25 mouse cellular contexts compared by ENCODE assay signal in genomic region chr12:35712671-35713070, GRCm38 (mm10).
DNase-seq lines count a peak whose midpoint lies in the region; ATAC-seq lines count a peak whose summit lies in the region.
"Had no signal": no experiment of that assay in that cellular context is flagged by ENCODE, and none has a peak within 500 bp of the region (broad histone marks: within the 10 kb centered on the region; RNA-seq: fewer than 3 reads in every experiment).

No protein-coding gene starts in this region.

- ATAC-seq in CD4-positive, CD25-positive, alpha-beta regulatory T cell, adult 4 months: peak; percentile 62
- peak; percentile 63 for ATAC-seq in stomach, embryonic 14.5 days (ENCODE audit: insufficient number of reproducible peaks, insufficient read depth, low FRiP score, low read depth)
- no peak for ATAC-seq in erythroid progenitor cell, adult 5-6 weeks (replicated peaks; ENCODE audit: low FRiP score, poor library complexity, severe bottlenecking)
- ATAC-seq: forebrain, postnatal 0 days; hindbrain, embryonic 16.5 days had no signal

- no peak overlapping the region for H3K9ac ChIP-seq in stomach, embryonic 14.5 days (replicated peaks; ENCODE audit: low read depth, low read length)
- H3K9ac ChIP-seq: forebrain, postnatal 0 days; liver, embryonic 13.5 days; lung, embryonic 14.5 days; neural tube, embryonic 12.5 days had no signal

- no peaks in the 10 kb centered on the region for H3K9me3 ChIP-seq in stomach, embryonic 14.5 days (ENCODE audit: control insufficient read depth, low read depth, low read length)
- H3K9me3 ChIP-seq: embryonic facial prominence, embryonic 10.5 days; hindbrain, embryonic 10.5 days; liver, embryonic 13.5 days; neural tube, embryonic 12.5 days had no signal

- no peak overlapping the region for H3K4me3 ChIP-seq in stomach, embryonic 14.5 days (ENCODE audit: low read depth, low read length)
- H3K4me3 ChIP-seq: embryonic facial prominence, embryonic 10.5 days; hindbrain, embryonic 10.5 days; left cerebral cortex, adult 2 months; liver, embryonic 13.5 days; neural tube, embryonic 12.5 days had no signal

- no peak overlapping the region for H3K27ac ChIP-seq in stomach, embryonic 14.5 days (ENCODE audit: low read length)
- H3K27ac ChIP-seq: embryonic facial prominence, embryonic 10.5 days; hindbrain, embryonic 10.5 days; left cerebral cortex, adult 2 months; liver, embryonic 13.5 days; neural tube, embryonic 12.5 days had no signal

- no peaks in the 10 kb centered on the region for H3K36me3 ChIP-seq in stomach, embryonic 14.5 days (ENCODE audit: control insufficient read depth, insufficient read depth, low read length)
- H3K36me3 ChIP-seq: embryonic facial prominence, embryonic 10.5 days; hindbrain, embryonic 10.5 days; liver, embryonic 13.5 days; neural tube, embryonic 12.5 days had no signal

- H3K4me1 ChIP-seq in stomach, embryonic 14.5 days (ENCODE audit: control insufficient read depth, insufficient read depth, low read length): no peaks in the 10 kb centered on the region
- H3K4me1 ChIP-seq: embryonic facial prominence, embryonic 10.5 days; hindbrain, embryonic 10.5 days; liver, embryonic 13.5 days; neural tube, embryonic 12.5 days had no signal

- H3K4me2 ChIP-seq in stomach, embryonic 14.5 days (replicated peaks; ENCODE audit: low read depth, low read length): no peak overlapping the region
- H3K4me2 ChIP-seq: liver, embryonic 13.5 days; lung, embryonic 14.5 days; neural tube, embryonic 12.5 days had no signal

- H3K27me3 ChIP-seq in stomach, embryonic 14.5 days (ENCODE audit: control insufficient read depth, insufficient read depth, low read length): no peaks in the 10 kb centered on the region
- H3K27me3 ChIP-seq: liver, embryonic 13.5 days; neural tube, embryonic 12.5 days had no signal

- WGBS in stomach, embryonic 14.5 days: 63% methylated on average over 4 of the region's 4 CpGs

- DNase-seq in lung, postnatal 25 days (ENCODE audit: low spot score): peak; percentile 14
- no peak for DNase-seq in lung, postnatal 14 days
- DNase-seq in fat pad, adult 2 months (ENCODE audit: extremely low read depth, low read depth, low spot score): peak; percentile 40
- DNase-seq in thymus, postnatal 14 days: no peak
- no peak for DNase-seq in yolk sac, embryonic 10.5 days (ENCODE audit: low spot score)
- DNase-seq: adrenal gland, adult 2 months; cerebellum, adult 11-12 months; cerebellum, postnatal 10 days; forebrain, postnatal 0 days; gastrocnemius, postnatal 25 days; kidney, adult 18-20 months; kidney, postnatal 4 days; layer of hippocampus, adult 9-11 months; liver, embryonic 13.5 days; lung, embryonic 14.5 days; midbrain, embryonic 14.5 days; thymus, adult 2 months had no signal

Comparison
In these comparisons a context has a peak if more than half of its experiments do, and no peak if none do; other contexts are left out.
1. DNase-seq: peak in lung, postnatal 25 days (single experiment) and fat pad, adult 2 months (single experiment); none in lung, postnatal 14 days (single experiment), thymus, postnatal 14 days (single experiment) and yolk sac, embryonic 10.5 days (single experiment).